Mouse (Mus musculus) cerebellum, adult 2 months (tissue): ENCODE measurements around the gene Derl2.

Experiments used
- CTCF ChIP-seq: fragments of 200-500 bp; IDR thresholded peaks from 2 replicates; pipeline ENCODE4 v1.5.1; 2011; ENCODE audit warnings: low read depth, mild to moderate bottlenecking, control low read depth, low read length, moderate library complexity, borderline replicate concordance; ENCODE audit not compliant: insufficient read depth
- POLR2A ChIP-seq: fragments of 200-500 bp; IDR thresholded peaks from 2 replicates; pipeline ENCODE4 v1.6.1; 2011; ENCODE audit warnings: low read length, control low read depth, borderline replicate concordance; ENCODE audit not compliant: insufficient read depth

GRCm38 (mm10) chr11:71012743-71013142, 6.9 kb downstream of the Derl2 start:
- TF ChIP-seq CTCF (no peak), POLR2A (no peak)
